Mouse (Mus musculus): ENCODE results near the gene Omg. TPM values are rescaled to one million over a fixed set of nuclear protein-coding genes. Genes with fewer than 3 reads are reported as not detected.

Omg gene
- polyA plus RNA-seq (2016; fragmentation: Nextera tagmentation; extraction: Ambion mirVana) = 0.22 and 0.41 TPM in 2 replicates

DNA sequence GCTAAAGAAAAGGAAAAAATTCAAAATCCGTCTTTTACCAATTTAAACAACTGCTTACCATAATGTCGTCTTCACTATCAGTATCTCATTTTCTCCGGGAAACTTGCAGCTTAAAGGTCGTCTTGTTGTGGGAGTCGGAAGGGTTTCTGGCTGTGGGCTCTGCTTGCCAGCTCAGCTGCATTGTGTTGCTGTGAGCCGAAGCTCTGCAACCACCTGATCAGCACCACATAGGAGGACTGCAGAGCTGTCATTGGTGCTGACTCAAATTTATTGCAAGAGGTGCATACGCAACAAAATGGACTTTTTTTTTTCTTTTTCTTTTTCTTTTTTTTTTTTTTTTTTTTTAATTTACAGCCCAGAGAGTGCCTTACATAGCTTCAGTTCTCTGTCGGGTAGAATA lies at the start of gene Omg:
Gene Omg (minus strand): TSS at position 240 of the 400 bp plus-strand sequence.
- no peak within 1 kb of the TSS for H3K4me2 ChIP-seq
- ATAC-seq (ENCODE audit: insufficient number of reproducible peaks, insufficient read depth, low FRiP score, low TSS enrichment, low read depth) = no peak
- WGBS = 66% methylated on average over 8 of the region's 8 CpGs
- H3K36me3 ChIP-seq = no peaks in the 10 kb centered on the region
- H3K9me3 ChIP-seq = no peaks in the 10 kb centered on the region
- H3K4me1 ChIP-seq (replicated peaks) = no peaks in the 10 kb centered on the region
- H3K9ac ChIP-seq (replicated peaks) = no peak within 1 kb of the TSS
- H3K27ac ChIP-seq = no peak within 1 kb of the TSS
- H3K27me3 ChIP-seq = no peaks in the 10 kb centered on the region
- no peak within 1 kb of the TSS for H3K4me3 ChIP-seq (replicated peaks)

DNA sequence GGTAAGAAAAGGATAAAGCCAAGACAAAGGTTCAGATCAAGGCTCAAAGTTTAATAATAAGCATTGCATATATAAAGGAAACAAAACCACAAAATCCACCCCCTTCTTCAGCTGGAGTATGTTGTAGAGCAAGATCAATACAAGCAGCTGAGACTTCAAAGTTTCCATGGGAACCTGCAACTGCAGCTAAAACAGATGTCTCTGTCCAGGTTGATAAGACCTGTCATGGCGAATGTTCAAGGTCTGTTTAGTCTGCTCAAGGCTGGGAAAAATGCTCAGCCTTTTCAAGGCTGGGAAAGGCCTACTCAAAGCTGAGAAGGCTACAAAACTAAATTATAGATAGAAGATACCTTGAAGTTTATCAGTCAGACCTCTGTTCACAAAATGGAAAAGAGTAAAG lies 48.7 kb upstream of the Omg start:
- H3K4me3 ChIP-seq (replicated peaks) = no peak overlapping the region
- no peaks in the 10 kb centered on the region for H3K9me3 ChIP-seq
- ATAC-seq (ENCODE audit: insufficient number of reproducible peaks, insufficient read depth, low FRiP score, low TSS enrichment, low read depth) = no peak
- H3K9ac ChIP-seq (replicated peaks) = no peak overlapping the region
- WGBS = 90% methylated on average over 1 of the region's 1 CpGs
- no peaks in the 10 kb centered on the region for H3K4me1 ChIP-seq (replicated peaks)
- H3K4me2 ChIP-seq = no peak overlapping the region
- no peaks in the 10 kb centered on the region for H3K27me3 ChIP-seq
- H3K27ac ChIP-seq = no peak overlapping the region
- H3K36me3 ChIP-seq = peaks cover 84% of the 10 kb centered on the region

DNA sequence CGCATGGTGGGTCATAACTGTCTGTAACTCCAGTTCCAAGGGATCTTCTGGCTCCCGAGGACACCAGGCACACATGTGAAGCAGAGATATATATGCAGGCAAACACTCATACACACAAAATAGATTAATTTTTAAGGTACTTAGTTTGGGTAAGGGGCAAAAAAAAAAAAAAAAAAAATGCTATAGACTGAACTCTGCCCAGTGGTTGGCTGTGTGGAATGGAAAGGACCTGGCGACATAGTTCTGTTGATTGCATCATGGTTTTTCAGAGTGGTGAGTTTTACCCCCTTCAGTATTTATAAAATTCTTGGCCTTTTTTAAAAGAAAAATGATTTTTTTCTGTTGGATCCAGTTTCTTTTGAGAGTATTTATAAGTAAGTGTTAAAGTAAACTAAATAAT lies 32.4 kb upstream of the Omg start:
- ATAC-seq (ENCODE audit: insufficient number of reproducible peaks, insufficient read depth, low FRiP score, low TSS enrichment, low read depth) = no peak
- Histone ChIP-seq H3K27ac (no peak overlapping the region), H3K4me1 (replicated peaks) (no peaks in the 10 kb centered on the region), H3K4me3 (replicated peaks) (no peak overlapping the region), H3K9ac (replicated peaks) (no peak overlapping the region), H3K9me3 (no peaks in the 10 kb centered on the region), H3K4me2 (no peak overlapping the region), H3K27me3 (no peaks in the 10 kb centered on the region), H3K36me3 (peaks cover 51% of the 10 kb centered on the region)
- WGBS = 95% methylated on average over 3 of the region's 3 CpGs

DNA sequence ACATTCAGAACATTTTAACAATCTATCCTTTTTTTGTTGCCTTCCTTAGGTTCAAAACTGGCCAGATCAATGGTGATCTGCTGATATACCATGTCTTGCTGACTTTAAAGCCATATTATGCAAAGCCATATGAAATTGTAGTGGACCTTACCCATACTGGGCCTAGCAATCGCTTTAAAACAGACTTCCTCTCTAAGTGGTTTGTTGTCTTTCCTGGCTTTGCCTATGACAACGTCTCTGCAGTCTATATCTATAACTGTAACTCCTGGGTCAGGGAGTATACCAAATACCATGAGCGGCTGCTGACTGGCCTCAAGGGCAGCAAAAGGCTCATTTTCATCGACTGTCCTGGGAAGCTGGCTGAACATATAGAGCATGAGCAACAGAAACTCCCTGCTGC lies 31.7 kb upstream of the Omg start:
- no peaks in the 10 kb centered on the region for H3K4me1 ChIP-seq (replicated peaks)
- WGBS = 88% methylated on average over 4 of the region's 4 CpGs
- H3K9ac ChIP-seq (replicated peaks) = no peak overlapping the region
- H3K4me3 ChIP-seq (replicated peaks) = no peak overlapping the region
- ATAC-seq (ENCODE audit: insufficient number of reproducible peaks, insufficient read depth, low FRiP score, low TSS enrichment, low read depth) = no peak
- H3K27me3 ChIP-seq = no peaks in the 10 kb centered on the region
- H3K4me2 ChIP-seq = no peak overlapping the region
- no peak overlapping the region for H3K27ac ChIP-seq
- H3K36me3 ChIP-seq = peaks cover 50% of the 10 kb centered on the region
- H3K9me3 ChIP-seq = no peaks in the 10 kb centered on the region

DNA sequence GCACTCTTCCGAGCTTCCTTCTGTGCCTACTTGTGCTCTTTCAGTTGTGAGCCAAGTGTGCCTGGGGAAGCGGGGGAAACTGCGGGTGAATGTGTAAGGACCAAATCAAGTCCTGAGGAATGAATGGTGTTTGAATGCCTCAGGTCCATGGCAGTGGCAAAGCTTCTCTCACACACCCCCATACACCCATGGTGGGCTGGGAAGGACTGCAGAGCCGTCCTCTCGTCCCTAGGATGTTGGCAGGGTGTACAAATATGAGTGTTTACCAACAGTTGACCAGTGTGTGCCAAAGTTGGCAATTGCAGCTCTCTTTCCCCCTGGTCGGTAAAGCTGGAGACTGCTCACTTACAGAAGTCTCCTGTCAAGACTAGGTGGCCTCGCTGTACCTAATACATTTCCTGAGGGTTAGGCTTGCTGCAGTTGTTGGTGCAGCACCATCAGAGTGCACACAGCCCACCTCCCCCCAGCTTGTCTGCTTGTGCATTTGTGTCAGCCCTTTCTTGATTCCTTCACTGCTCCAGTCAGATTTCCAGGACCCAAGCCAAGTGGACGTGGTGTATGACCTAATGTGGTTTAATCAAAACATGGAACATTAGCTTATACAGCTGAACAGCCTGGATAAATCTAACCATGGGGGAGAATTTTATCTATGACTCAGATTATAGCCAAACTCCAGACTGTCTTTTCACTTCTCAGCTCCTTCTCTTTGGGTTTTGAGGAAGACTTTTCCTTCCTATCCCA lies 30.2 kb upstream of the Omg start:
- H3K4me1 ChIP-seq (replicated peaks) = no peaks in the 10 kb centered on the region
- H3K4me3 ChIP-seq (replicated peaks) = no peak overlapping the region
- no peaks in the 10 kb centered on the region for H3K9me3 ChIP-seq
- no peaks in the 10 kb centered on the region for H3K27me3 ChIP-seq
- H3K36me3 ChIP-seq = peaks cover 46% of the 10 kb centered on the region
- no peak overlapping the region for H3K27ac ChIP-seq
- WGBS = 90% methylated on average over 8 of the region's 8 CpGs
- ATAC-seq (ENCODE audit: insufficient number of reproducible peaks, insufficient read depth, low FRiP score, low TSS enrichment, low read depth) = no peak
- no peak overlapping the region for H3K4me2 ChIP-seq
- no peak overlapping the region for H3K9ac ChIP-seq (replicated peaks)

DNA sequence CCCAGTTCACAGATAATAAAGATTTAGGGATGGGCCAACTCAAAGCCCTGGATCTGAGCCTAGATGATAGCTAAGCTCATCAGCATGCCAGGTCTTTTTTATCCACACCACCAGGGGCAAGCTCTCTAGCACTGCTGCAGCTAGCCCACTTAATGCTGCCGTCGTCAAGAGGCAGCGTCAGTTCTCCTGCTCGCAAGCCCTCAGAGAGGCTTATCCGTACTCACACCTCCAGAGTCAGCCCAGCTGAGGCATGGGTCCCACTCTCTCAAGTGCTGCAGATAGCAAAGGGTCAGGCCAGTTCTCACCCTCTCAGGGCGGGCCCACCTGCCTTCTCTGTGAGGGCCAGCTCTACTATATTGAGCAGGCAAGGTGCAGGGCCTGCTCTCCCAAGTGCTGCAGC lies 29.4 kb upstream of the Omg start:
- H3K9me3 ChIP-seq = no peaks in the 10 kb centered on the region
- ATAC-seq (ENCODE audit: insufficient number of reproducible peaks, insufficient read depth, low FRiP score, low TSS enrichment, low read depth) = no peak
- no peak overlapping the region for H3K9ac ChIP-seq (replicated peaks)
- 77% methylated on average over 6 of the region's 6 CpGs for WGBS
- H3K36me3 ChIP-seq = peaks cover 54% of the 10 kb centered on the region
- H3K4me1 ChIP-seq (replicated peaks) = no peaks in the 10 kb centered on the region
- no peaks in the 10 kb centered on the region for H3K27me3 ChIP-seq
- no peak overlapping the region for H3K4me2 ChIP-seq
- H3K27ac ChIP-seq = no peak overlapping the region
- no peak overlapping the region for H3K4me3 ChIP-seq (replicated peaks)

DNA sequence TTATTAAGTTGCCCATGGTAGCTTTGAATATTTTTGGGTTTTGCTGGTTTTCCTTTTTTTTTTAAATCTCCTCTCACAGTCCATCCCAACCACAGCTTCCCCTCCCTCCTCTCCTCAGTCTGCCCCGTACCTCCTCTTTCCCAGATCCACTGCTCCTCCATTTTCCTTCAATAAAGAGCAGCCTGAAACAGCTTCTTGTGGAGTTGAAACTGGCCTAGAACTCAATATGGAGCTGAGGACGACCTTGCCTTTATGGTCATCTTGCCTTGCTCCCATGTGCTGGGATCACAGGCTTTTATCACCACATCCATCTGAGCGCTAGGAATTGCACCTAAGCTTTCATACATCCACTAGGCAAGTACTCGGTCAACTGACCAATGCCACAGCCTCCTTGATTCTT lies 27.6 kb upstream of the Omg start:
- Histone ChIP-seq H3K9ac (replicated peaks) (no peak overlapping the region), H3K27me3 (no peaks in the 10 kb centered on the region), H3K4me3 (replicated peaks) (no peak overlapping the region), H3K36me3 (peaks cover 58% of the 10 kb centered on the region), H3K27ac (no peak overlapping the region), H3K4me1 (replicated peaks) (no peaks in the 10 kb centered on the region), H3K4me2 (no peak overlapping the region), H3K9me3 (no peaks in the 10 kb centered on the region)
- ATAC-seq (ENCODE audit: insufficient number of reproducible peaks, insufficient read depth, low FRiP score, low TSS enrichment, low read depth) = no peak
- WGBS = 89% methylated on average over 4 of the region's 4 CpGs

DNA sequence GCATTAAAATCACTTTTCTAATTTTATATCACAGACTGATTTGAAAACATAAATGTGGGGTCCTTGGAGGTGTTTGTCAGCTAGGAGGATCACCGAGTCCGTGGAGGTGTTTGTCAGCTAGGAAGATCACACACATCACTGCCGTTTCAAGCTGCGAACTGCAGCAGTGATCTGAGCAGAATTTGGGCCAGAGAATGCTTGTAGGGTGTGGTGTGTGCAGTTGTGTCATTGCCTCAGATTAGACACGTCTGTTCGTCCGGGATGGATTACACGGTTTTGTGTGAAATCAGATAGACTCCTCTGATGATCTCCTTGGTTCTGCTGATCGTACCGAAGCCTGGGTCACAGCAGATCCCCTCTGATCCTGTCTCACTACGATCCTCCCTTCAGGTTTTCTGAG lies 26.9 kb upstream of the Omg start:
- H3K4me3 ChIP-seq (replicated peaks) = no peak overlapping the region
- H3K27ac ChIP-seq = no peak overlapping the region
- H3K27me3 ChIP-seq = no peaks in the 10 kb centered on the region
- H3K9ac ChIP-seq (replicated peaks) = no peak overlapping the region
- H3K4me2 ChIP-seq = no peak overlapping the region
- no peaks in the 10 kb centered on the region for H3K9me3 ChIP-seq
- WGBS = 89% methylated on average over 11 of the region's 11 CpGs
- no peak for ATAC-seq (ENCODE audit: insufficient number of reproducible peaks, insufficient read depth, low FRiP score, low TSS enrichment, low read depth)
- peaks cover 53% of the 10 kb centered on the region for H3K36me3 ChIP-seq
- no peaks in the 10 kb centered on the region for H3K4me1 ChIP-seq (replicated peaks)

DNA sequence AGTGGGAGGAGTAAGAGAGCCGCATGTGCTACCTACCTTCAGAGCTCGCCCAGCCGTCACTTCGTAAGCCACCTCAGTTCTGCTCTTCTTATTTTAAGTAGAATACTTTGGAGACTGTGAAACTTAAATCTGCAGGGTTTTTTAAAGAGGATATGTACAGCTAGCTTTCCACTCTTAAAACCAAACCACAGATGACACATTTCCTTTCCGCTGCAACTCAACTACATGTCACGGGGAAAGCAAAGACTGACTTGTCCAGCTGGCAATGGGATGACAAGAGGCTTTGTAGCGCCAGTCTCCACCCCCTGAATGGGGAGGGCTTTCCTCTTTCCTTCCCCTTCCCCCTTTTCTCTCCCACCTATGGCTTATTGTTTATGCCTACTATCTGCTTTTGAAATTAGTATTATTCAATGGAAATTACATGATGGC lies 26.5 kb upstream of the Omg start, which contains the start of the genes Evi2 and Evi2a:
Gene Evi2 (minus strand): TSS at position 257 of the 429 bp plus-strand sequence.
Gene Evi2a (minus strand): TSS at position 277 of the 429 bp plus-strand sequence.
- Histone ChIP-seq H3K4me3 (replicated peaks) (no peak within 1 kb of the TSS), H3K4me1 (replicated peaks) (no peaks in the 10 kb centered on the region), H3K9ac (replicated peaks) (no peak within 1 kb of the TSS), H3K27ac (no peak within 1 kb of the TSS), H3K27me3 (no peaks in the 10 kb centered on the region), H3K9me3 (no peaks in the 10 kb centered on the region), H3K4me2 (no peak within 1 kb of the TSS), H3K36me3 (peaks cover 49% of the 10 kb centered on the region)
- no peak for ATAC-seq (ENCODE audit: insufficient number of reproducible peaks, insufficient read depth, low FRiP score, low TSS enrichment, low read depth)
- 88% methylated on average over 7 of the region's 7 CpGs for WGBS

DNA sequence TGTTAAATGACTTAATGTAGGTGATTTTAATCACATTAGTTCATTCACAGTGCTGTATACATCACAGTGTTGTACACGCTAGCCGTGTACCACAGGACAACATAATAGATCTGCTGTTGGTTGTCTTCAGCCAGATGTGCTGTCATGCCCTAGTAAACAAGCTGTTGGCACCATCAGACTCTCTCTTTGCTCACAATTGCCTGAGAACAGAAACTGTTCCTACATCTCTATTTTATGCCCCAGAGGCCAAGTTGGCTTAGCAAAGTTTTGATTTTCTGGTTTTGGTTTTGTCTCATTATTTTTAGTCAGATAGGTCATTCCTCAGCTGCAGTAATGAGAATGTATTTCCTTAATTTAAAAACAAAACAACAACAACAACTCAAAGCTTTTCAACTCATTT lies 25.9 kb upstream of the Omg start:
- H3K4me1 ChIP-seq (replicated peaks) = no peaks in the 10 kb centered on the region
- no peak overlapping the region for H3K9ac ChIP-seq (replicated peaks)
- H3K36me3 ChIP-seq = peaks cover 49% of the 10 kb centered on the region
- no peak for ATAC-seq (ENCODE audit: insufficient number of reproducible peaks, insufficient read depth, low FRiP score, low TSS enrichment, low read depth)
- 93% methylated on average over 2 of the region's 2 CpGs for WGBS
- H3K4me2 ChIP-seq = no peak overlapping the region
- no peaks in the 10 kb centered on the region for H3K27me3 ChIP-seq
- no peak overlapping the region for H3K4me3 ChIP-seq (replicated peaks)
- no peaks in the 10 kb centered on the region for H3K9me3 ChIP-seq
- no peak overlapping the region for H3K27ac ChIP-seq

DNA sequence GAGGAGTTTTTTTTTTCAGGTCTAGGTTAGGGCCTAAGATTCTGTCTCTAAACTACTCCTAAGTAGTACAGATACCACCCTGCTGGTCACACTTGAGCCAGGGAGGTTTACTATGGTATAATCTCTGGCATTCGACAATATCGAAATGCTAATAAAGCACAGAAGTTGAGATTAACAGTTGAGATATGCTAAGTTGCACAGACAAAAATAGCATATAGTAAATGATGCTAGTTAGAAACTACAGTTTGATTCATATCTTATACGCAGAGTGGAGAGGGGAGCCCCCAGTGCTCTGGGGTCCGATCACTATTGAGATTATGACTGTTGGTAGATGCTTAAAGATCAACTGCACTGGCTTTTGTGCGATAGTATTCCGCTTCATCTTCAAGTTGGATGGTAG lies 25.3 kb upstream of the Omg start:
- H3K9ac ChIP-seq (replicated peaks) = no peak overlapping the region
- 92% methylated on average over 6 of the region's 6 CpGs for WGBS
- H3K4me3 ChIP-seq (replicated peaks) = no peak overlapping the region
- ATAC-seq (ENCODE audit: insufficient number of reproducible peaks, insufficient read depth, low FRiP score, low TSS enrichment, low read depth) = no peak
- H3K9me3 ChIP-seq = no peaks in the 10 kb centered on the region
- no peaks in the 10 kb centered on the region for H3K4me1 ChIP-seq (replicated peaks)
- H3K4me2 ChIP-seq = no peak overlapping the region
- no peak overlapping the region for H3K27ac ChIP-seq
- peaks cover 48% of the 10 kb centered on the region for H3K36me3 ChIP-seq
- no peaks in the 10 kb centered on the region for H3K27me3 ChIP-seq

DNA sequence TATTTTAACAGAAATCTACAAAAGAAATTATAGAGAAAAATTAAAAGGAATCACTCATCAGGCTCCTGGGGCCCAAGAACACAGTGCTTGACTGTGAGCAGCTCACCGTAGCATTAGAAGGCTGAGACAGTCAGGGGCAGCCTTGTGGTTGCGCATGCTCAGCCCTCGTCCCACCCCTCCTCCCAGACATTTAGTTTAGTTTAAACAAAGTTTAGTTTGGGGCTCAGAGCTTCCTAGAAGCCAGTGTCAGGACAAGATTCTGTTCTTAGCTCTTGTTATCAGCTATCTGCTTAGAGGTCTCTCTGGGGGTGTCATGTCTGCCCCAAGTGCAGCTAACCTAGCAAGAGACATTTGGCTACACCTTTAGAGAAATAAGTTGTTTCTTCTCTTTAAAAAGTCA lies 24.7 kb upstream of the Omg start:
- WGBS = 88% methylated on average over 3 of the region's 3 CpGs
- Histone ChIP-seq H3K9ac (replicated peaks) (no peak overlapping the region), H3K27me3 (no peaks in the 10 kb centered on the region), H3K4me2 (no peak overlapping the region), H3K4me1 (replicated peaks) (no peaks in the 10 kb centered on the region), H3K4me3 (replicated peaks) (no peak overlapping the region), H3K36me3 (peaks cover 50% of the 10 kb centered on the region), H3K27ac (no peak overlapping the region), H3K9me3 (no peaks in the 10 kb centered on the region)
- ATAC-seq (ENCODE audit: insufficient number of reproducible peaks, insufficient read depth, low FRiP score, low TSS enrichment, low read depth) = no peak
